Mouse (Mus musculus) thymus, adult 18-20 months (tissue): ENCODE measurements around the gene Ptgr1.

ENCODE experiments used
- DNase-seq, 2 experiments: peaks; one replicate each; pipeline ENCODE4 v3.0.0; 2022; ENCODE audit warnings: mixed read lengths in 2 of 2

The Ptgr1 gene

DNA sequence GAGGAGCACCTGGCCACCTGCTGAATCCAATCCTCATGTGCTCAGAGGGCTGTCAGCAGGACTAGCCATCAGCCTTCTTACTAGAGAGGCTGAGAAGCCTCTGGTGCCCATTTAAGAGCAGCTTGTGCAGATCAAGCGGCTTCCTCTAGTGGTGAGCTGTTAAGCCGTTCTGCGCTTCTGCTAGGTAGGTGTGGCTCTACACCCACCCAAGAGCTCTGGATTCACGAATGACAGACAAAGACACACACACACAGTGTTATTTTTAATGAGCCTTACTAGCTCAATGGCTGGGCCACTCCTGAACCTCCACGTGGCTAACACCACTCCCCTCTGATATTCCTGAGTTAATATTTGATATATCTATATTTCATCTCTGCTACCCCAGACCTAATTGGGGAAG, 61.3 kb downstream of the Ptgr1 start:
- no peak for DNase-seq

DNA sequence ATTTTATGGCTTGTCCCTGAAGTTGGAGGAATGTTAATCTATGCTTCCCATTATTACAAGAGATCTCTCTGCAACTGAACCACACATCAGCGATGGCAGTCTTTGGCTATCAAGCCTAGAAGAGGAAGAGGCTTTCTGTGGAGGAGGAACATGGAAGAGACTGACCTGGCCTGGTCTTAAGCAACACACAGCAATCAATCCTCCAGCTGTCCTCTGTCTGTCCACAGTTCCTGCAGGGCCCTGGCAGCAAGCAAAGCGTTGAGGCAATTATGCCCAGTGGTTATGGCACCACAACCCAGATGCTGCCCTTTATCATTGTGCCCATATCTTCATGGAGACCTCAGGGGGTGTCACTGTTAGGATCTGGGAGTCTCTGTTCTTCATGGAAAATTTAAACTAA, 63.0 kb downstream of the Ptgr1 start:
- DNase-seq, result no peak
